In genomic region chr8:105326141-105326672, GRCm38 (mm10) we compare ENCODE assay signal across 8 mouse cellular contexts. TPM values are rescaled to one million over a fixed set of nuclear protein-coding genes. Genes with fewer than 3 reads are reported as not detected.
DNase-seq lines count a peak whose midpoint lies in the region; ATAC-seq and TF ChIP-seq lines count a peak whose summit lies in the region.

Gene Lrrc29 (minus strand): TSS chr8:105326278.
Gene Tmem208 (plus strand): TSS chr8:105326354.

- H3K4me3 ChIP-seq in bone marrow macrophage, adult 2 months (ENCODE audit: insufficient read depth, low read length) = peak within 1 kb of the TSS; percentile 75
- peak within 1 kb of the TSS; percentile 91 for H3K4me3 ChIP-seq in embryonic facial prominence, embryonic 15.5 days (replicated peaks)
- H3K4me3 ChIP-seq in limb, embryonic 14.5 days (replicated peaks; ENCODE audit: low read length) = peak within 1 kb of the TSS; percentile 86
- peak within 1 kb of the TSS; percentile 66 for H3K4me3 ChIP-seq in midbrain, embryonic 16.5 days (ENCODE audit: low read depth, low read length)
- peak within 1 kb of the TSS; percentile 74 for H3K4me3 ChIP-seq in spleen, adult 2 months (ENCODE audit: extremely low read depth, insufficient read depth, insufficient read length)

- peaks cover 12% of the 10 kb centered on the region for H3K4me1 ChIP-seq in bone marrow macrophage, adult 2 months (ENCODE audit: control insufficient read depth, insufficient read depth, low read length)
- H3K4me1 ChIP-seq in embryonic facial prominence, embryonic 15.5 days = peaks cover 18% of the 10 kb centered on the region
- H3K4me1 ChIP-seq in limb, embryonic 14.5 days (ENCODE audit: control insufficient read depth, insufficient read depth, low read length) = peaks cover 14% of the 10 kb centered on the region
- H3K4me1 ChIP-seq in midbrain, embryonic 16.5 days (ENCODE audit: control insufficient read depth, insufficient read depth, low read length) = peaks cover 17% of the 10 kb centered on the region
- H3K4me1 ChIP-seq in spleen, adult 2 months (ENCODE audit: control insufficient read depth, insufficient read depth, insufficient read length) = peaks cover 9% of the 10 kb centered on the region; the same call in 1 of the 2 replicates

- peak; percentile 26 for TF ChIP-seq POLR2A in bone marrow macrophage, adult 2 months (IDR thresholded peaks at IDR 0.05; ENCODE audit: borderline replicate concordance, low read depth, low read length)
- peak; percentile 76; the same call in 1 of the 2 replicates for TF ChIP-seq POLR2A in limb, embryonic 14.5 days (IDR thresholded peaks at IDR 0.05; ENCODE audit: borderline replicate concordance, extremely low read depth, insufficient read depth, insufficient read length)
- peak; percentile 69 for TF ChIP-seq POLR2A in spleen, adult 2 months (IDR thresholded peaks at IDR 0.05; ENCODE audit: low read depth, low read length)

- H3K27ac ChIP-seq in bone marrow macrophage, adult 2 months (ENCODE audit: insufficient read depth, low read depth, low read length) = peak within 1 kb of the TSS; percentile 77
- H3K27ac ChIP-seq in embryonic facial prominence, embryonic 15.5 days (replicated peaks) = peak within 1 kb of the TSS; percentile 94
- peak within 1 kb of the TSS; percentile 79 for H3K27ac ChIP-seq in limb, embryonic 14.5 days (replicated peaks; ENCODE audit: low read depth, low read length)
- peak within 1 kb of the TSS; percentile 82 for H3K27ac ChIP-seq in midbrain, embryonic 16.5 days (ENCODE audit: low read length)
- peak within 1 kb of the TSS; percentile 75 for H3K27ac ChIP-seq in spleen, adult 2 months (ENCODE audit: insufficient read depth, low read length)

- ATAC-seq in embryonic facial prominence, embryonic 15.5 days (ENCODE audit: insufficient number of reproducible peaks, low FRiP score, low TSS enrichment, low read depth) = peak; percentile 89
- peak; percentile 96 for ATAC-seq in limb, embryonic 14.5 days (ENCODE audit: low FRiP score, low read depth)
- ATAC-seq in midbrain, embryonic 16.5 days = peak; percentile 90

- under 1% methylated on average over 36 of the region's 36 CpGs for WGBS in embryonic facial prominence, embryonic 15.5 days
- WGBS in limb, embryonic 14.5 days = under 1% methylated on average over 36 of the region's 36 CpGs
- WGBS in midbrain, embryonic 16.5 days = under 1% methylated on average over 36 of the region's 36 CpGs
- under 1% methylated on average over 36 of the region's 36 CpGs for WGBS in spleen, adult 2 months

- peaks cover 43% of the 10 kb centered on the region for H3K36me3 ChIP-seq in embryonic facial prominence, embryonic 15.5 days
- H3K36me3 ChIP-seq in limb, embryonic 14.5 days (ENCODE audit: control insufficient read depth, insufficient read depth, low read length) = peaks cover 47% of the 10 kb centered on the region
- H3K36me3 ChIP-seq in midbrain, embryonic 16.5 days (ENCODE audit: control insufficient read depth, insufficient read depth, low read length) = peaks cover 25% of the 10 kb centered on the region
- peaks cover 26% of the 10 kb centered on the region for H3K36me3 ChIP-seq in spleen, adult 2 months (ENCODE audit: control insufficient read depth, insufficient read depth, low read length)

- H3K9ac ChIP-seq in embryonic facial prominence, embryonic 15.5 days = peak within 1 kb of the TSS; percentile 93
- H3K9ac ChIP-seq in limb, embryonic 14.5 days (ENCODE audit: low read depth, low read length, severe bottlenecking) = peak within 1 kb of the TSS; percentile 77
- H3K9ac ChIP-seq in midbrain, embryonic 16.5 days (ENCODE audit: low read depth, low read length) = peak within 1 kb of the TSS; percentile 88

- H3K9me3 ChIP-seq in embryonic facial prominence, embryonic 15.5 days (replicated peaks) = no peaks in the 10 kb centered on the region
- H3K9me3 ChIP-seq in limb, embryonic 14.5 days (ENCODE audit: control insufficient read depth, low read length) = no peaks in the 10 kb centered on the region
- H3K9me3 ChIP-seq in midbrain, embryonic 16.5 days (replicated peaks; ENCODE audit: control insufficient read depth, low read length, poor library complexity, severe bottlenecking) = no peaks in the 10 kb centered on the region

- TF ChIP-seq CTCF in bone marrow macrophage, adult 2 months (IDR thresholded peaks at IDR 0.05; ENCODE audit: low read depth, low read length) = peak; percentile 52
- no peak for TF ChIP-seq CTCF in spleen, adult 2 months (IDR thresholded peaks at IDR 0.05; ENCODE audit: extremely low read depth, insufficient read depth, insufficient read length, insufficient replicate concordance)

- no peaks in the 10 kb centered on the region for H3K27me3 ChIP-seq in embryonic facial prominence, embryonic 15.5 days
- H3K27me3 ChIP-seq in limb, embryonic 14.5 days (ENCODE audit: control insufficient read depth, insufficient read depth, low read length) = no peaks in the 10 kb centered on the region
- no peaks in the 10 kb centered on the region for H3K27me3 ChIP-seq in midbrain, embryonic 16.5 days (ENCODE audit: control insufficient read depth, insufficient read depth, low read depth, low read length)
- H3K27me3 ChIP-seq in spleen, adult 2 months (ENCODE audit: control insufficient read depth, insufficient read depth, low read length) = no peaks in the 10 kb centered on the region

- DNase-seq in B cell, adult 2 months = peak; percentile 98 to 99
- DNase-seq in heart, adult 8-10 months (ENCODE audit: low spot score) = peak; percentile 97
- DNase-seq in kidney, adult 9 months = peak; percentile 97
- peak; percentile 95 for DNase-seq in limb, embryonic 14.5 days (ENCODE audit: low spot score)
- peak; percentile 92 to 96 for DNase-seq in spleen, adult 2 months (ENCODE audit: low read depth in 1 of 2, low spot score in 2 of 2)

- H3K4me2 ChIP-seq in embryonic facial prominence, embryonic 15.5 days (replicated peaks) = peak within 1 kb of the TSS; percentile 80
- H3K4me2 ChIP-seq in limb, embryonic 14.5 days (replicated peaks; ENCODE audit: low read depth, low read length, severe bottlenecking) = peak within 1 kb of the TSS; percentile 87
- peak within 1 kb of the TSS; percentile 79 for H3K4me2 ChIP-seq in midbrain, embryonic 16.5 days (ENCODE audit: low read length)

RNA-seq across cellular contexts. Expression of gene Lrrc29, which starts in this region (rescaled TPM):
- 3.1 and 3.2 TPM in 2 replicates for polyA plus RNA-seq in bone marrow macrophage, adult 2 months (2012; ENCODE audit: insufficient read depth, insufficient read length, missing spikeins)
- 1.6 and 2.0 TPM in 2 replicates for polyA plus RNA-seq in embryonic facial prominence, embryonic 15.5 days (2015; fragmentation: Nextera tagmentation; extraction: Ambion mirVana)
- total RNA-seq in heart, adult 8-10 months (2022) = 1 to 10 TPM in 2 of 4 experiments, under 1 TPM in 2; 0.69 to 1.8 (median 1.1) TPM
- polyA plus RNA-seq in limb, embryonic 14.5 days (2012; rRNA removed) = 3.2 and 4.8 TPM in 2 replicates
- polyA plus RNA-seq in limb, embryonic 14.5 days (2014; fragmentation: Nextera tagmentation; extraction: Ambion mirVana) = 1.9 and 2.5 TPM in 2 replicates
- polyA plus RNA-seq in midbrain, embryonic 16.5 days (2015; fragmentation: Nextera tagmentation; extraction: Ambion mirVana) = 0.83 and 0.88 TPM in 2 replicates
- polyA plus RNA-seq in spleen, adult 2 months (2012; rRNA removed) = 9.2 and 11.0 TPM in 2 replicates

RNA-seq across cellular contexts. Expression of gene Tmem208, which starts in this region (rescaled TPM):
- 51.2 and 56.6 TPM in 2 replicates for polyA plus RNA-seq in bone marrow macrophage, adult 2 months (2012; ENCODE audit: insufficient read depth, insufficient read length, missing spikeins)
- 131 TPM in 2 replicates for polyA plus RNA-seq in embryonic facial prominence, embryonic 15.5 days (2015; fragmentation: Nextera tagmentation; extraction: Ambion mirVana)
- total RNA-seq in heart, adult 8-10 months (2022) = 10 to 100 TPM; 23.9 to 28.1 (median 26.0) TPM
- 135 and 143 TPM in 2 replicates for polyA plus RNA-seq in limb, embryonic 14.5 days (2012; rRNA removed)
- 126 and 135 TPM in 2 replicates for polyA plus RNA-seq in limb, embryonic 14.5 days (2014; fragmentation: Nextera tagmentation; extraction: Ambion mirVana)
- polyA plus RNA-seq in midbrain, embryonic 16.5 days (2015; fragmentation: Nextera tagmentation; extraction: Ambion mirVana) = 118 and 143 TPM in 2 replicates
- polyA plus RNA-seq in spleen, adult 2 months (2012; rRNA removed) = 67.8 and 82.2 TPM in 2 replicates

Comparison
In these comparisons a context has a peak if more than half of its experiments do, and no peak if none do; other contexts are left out.
1. Peak in every context shown above with its lines: DNase-seq, ATAC-seq, H3K4me3 ChIP-seq and H3K27ac ChIP-seq.
2. POLR2A ChIP-seq: peak in every context shown above with its lines; median percentile 76 in limb, embryonic 14.5 days; 69 in spleen, adult 2 months; 26 in bone marrow macrophage, adult 2 months.